Mouse (Mus musculus) WW6 (cell line): ENCODE data around the gene Olfr600.
"Not testable (repeated sequence)": the region's sequence is repeated elsewhere in the genome, so short reads cannot be mapped to it uniquely, and the experiment has no call there.

Source experiments
- DNase-seq: peaks from one replicate; pipeline ENCODE4 v3.0.0-alpha.2; 2013; ENCODE audit warnings: low read depth, low spot score

Gene Olfr600

GRCm38 (mm10) chr7:103349569-103349968 lies at the start of gene Olfr600:
TSS of gene Olfr600 (minus strand) at chr7:103349669.
- no peak for DNase-seq

- no peak for DNase-seq
These were observed 49.5 kb upstream of the Olfr600 start for GRCm38 (mm10) chr7:103398981-103399380.

GRCm38 (mm10) chr7:103397758-103398157 lies 48.3 kb upstream of the Olfr600 start:
- no peak for DNase-seq

GRCm38 (mm10) chr7:103386077-103386476 lies 36.6 kb upstream of the Olfr600 start, which contains the start of gene Olfr603:
TSS of gene Olfr603 (minus strand) at chr7:103386177.
- DNase-seq: no peak

GRCm38 (mm10) chr7:103362555-103362954 lies 13.1 kb upstream of the Olfr600 start, which contains the start of gene Olfr601:
TSS of gene Olfr601 (minus strand) at chr7:103362655.
- DNase-seq: no peak

GRCm38 (mm10) chr7:103335617-103336016 lies 13.9 kb downstream of the Olfr600 start, which contains the start of gene Olfr599:
TSS of gene Olfr599 (plus strand) at chr7:103335917.
- no peak for DNase-seq

- DNase-seq: no peak
These were observed 26.2 kb downstream of the Olfr600 start, which contains the start of gene Olfr598 for GRCm38 (mm10) chr7:103323268-103323667. TSS of gene Olfr598 (plus strand) at chr7:103323568.

- not testable (repeated sequence) for DNase-seq
These were observed 33.5 kb downstream of the Olfr600 start, which contains the start of gene Olfr597 for GRCm38 (mm10) chr7:103316015-103316414. TSS of gene Olfr597 (plus strand) at chr7:103316315.

- not testable (repeated sequence) for DNase-seq
These were observed 44.1 kb downstream of the Olfr600 start, which contains the start of gene Olfr596 for GRCm38 (mm10) chr7:103305348-103305747. TSS of gene Olfr596 (plus strand) at chr7:103305648.
